Comparison of ENCODE assay signal across 7 mouse cellular contexts in the genomic region with DNA sequence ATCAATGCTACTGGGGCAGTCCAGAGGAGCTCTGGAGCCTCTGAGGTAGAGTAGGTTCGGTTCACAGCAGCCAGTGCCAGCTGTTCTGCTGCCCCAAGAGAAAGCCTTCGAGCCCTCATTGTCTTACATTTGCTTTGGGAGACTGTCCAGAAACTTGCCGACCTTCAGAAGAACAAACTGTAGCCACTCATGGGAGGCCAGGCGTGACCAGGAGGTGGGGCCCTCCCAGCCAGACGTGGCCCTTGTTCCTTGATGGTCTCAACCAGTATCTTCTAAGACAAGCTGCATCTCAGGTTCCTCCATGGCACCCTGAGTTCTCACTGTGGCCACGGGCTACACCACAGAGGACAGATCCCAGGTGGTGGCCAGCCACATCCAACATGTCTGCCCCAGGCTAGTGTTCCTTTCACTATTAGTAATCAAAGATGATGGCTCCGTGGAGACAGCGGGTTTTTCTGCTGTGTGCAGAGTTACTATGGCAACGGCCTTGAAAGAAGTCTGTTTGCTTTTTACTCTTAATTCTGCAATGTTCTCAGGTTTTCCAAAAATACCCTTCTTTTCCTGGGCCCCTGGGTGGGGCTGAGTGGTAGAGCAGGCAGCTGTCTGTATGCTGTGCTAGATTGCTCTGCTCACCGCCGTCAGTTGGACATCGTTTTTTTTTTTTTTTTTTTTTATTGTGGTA. TPM values are rescaled to one million over a fixed set of nuclear protein-coding genes. Genes with fewer than 3 reads are reported as not detected.
A peak's percentile ranks its signal among the peaks of the same experiment; 100 is the strongest.
DNase-seq lines count a peak whose midpoint lies in the region; ATAC-seq and TF ChIP-seq lines count a peak whose summit lies in the region.

No protein-coding gene starts in this region.

- no peaks in the 10 kb centered on the region for H3K36me3 ChIP-seq in lung, embryonic 14.5 days (ENCODE audit: insufficient read depth)
- H3K36me3 ChIP-seq in embryonic facial prominence, embryonic 14.5 days (ENCODE audit: control insufficient read depth, insufficient read depth, low read length): no peaks in the 10 kb centered on the region

- H3K9ac ChIP-seq in lung, embryonic 14.5 days: no peak overlapping the region
- 0 out of 2 replicates have a peak overlapping the region, but pooled peaks have one; percentile 8 for H3K9ac ChIP-seq in embryonic facial prominence, embryonic 14.5 days (ENCODE audit: low read depth, low read length)

- TF ChIP-seq POLR2A in lung, adult 2 months (IDR thresholded peaks at IDR 0.05; ENCODE audit: borderline replicate concordance, extremely low read depth, low read depth, low read length): no peak

- DNase-seq in lung, embryonic 14.5 days: no peak
- no peak for DNase-seq in lung, adult 2 months
- peak; percentile 74 for DNase-seq in embryonic facial prominence, embryonic 14.5 days (ENCODE audit: low spot score)
- DNase-seq in kidney, postnatal 25 days: peak; percentile 54 to 70
- DNase-seq in right cerebral cortex, postnatal 36 days (ENCODE audit: low spot score in 2 of 2): peak; percentile 44 to 66
- no peak for DNase-seq in thymus, postnatal 10 days (ENCODE audit: low spot score in 2 of 2)

- 64% methylated on average over 12 of the region's 12 CpGs for WGBS in lung, embryonic 14.5 days
- WGBS in lung, adult 2 months: 58% methylated on average over 12 of the region's 12 CpGs
- WGBS in embryonic facial prominence, embryonic 14.5 days: 49% methylated on average over 12 of the region's 12 CpGs

- H3K27me3 ChIP-seq in lung, embryonic 14.5 days (ENCODE audit: insufficient read depth, low read length): no peaks in the 10 kb centered on the region
- H3K27me3 ChIP-seq in embryonic facial prominence, embryonic 14.5 days (replicated peaks; ENCODE audit: control insufficient read depth, insufficient read depth, low read length): no peaks in the 10 kb centered on the region

- no peaks in the 10 kb centered on the region for H3K4me1 ChIP-seq in lung, embryonic 14.5 days (ENCODE audit: insufficient read depth)
- H3K4me1 ChIP-seq in lung, adult 2 months (ENCODE audit: control insufficient read depth, insufficient read depth, low read length): no peaks in the 10 kb centered on the region
- peaks cover 6% of the 10 kb centered on the region; the same call in 1 of the 2 replicates for H3K4me1 ChIP-seq in embryonic facial prominence, embryonic 14.5 days (ENCODE audit: control insufficient read depth, insufficient read depth, low read length)

- H3K27ac ChIP-seq in lung, embryonic 14.5 days (ENCODE audit: low read depth): no peak overlapping the region
- peak overlapping the region; percentile 39; the same call in 1 of the 2 replicates for H3K27ac ChIP-seq in embryonic facial prominence, embryonic 14.5 days (replicated peaks; ENCODE audit: low read depth, low read length)

- TF ChIP-seq CTCF in lung, embryonic 14.5 days (IDR thresholded peaks at IDR 0.05; ENCODE audit: low read depth): no peak
- no peak for TF ChIP-seq CTCF in lung, adult 2 months (IDR thresholded peaks at IDR 0.05; ENCODE audit: insufficient read depth, low read length)

- H3K4me3 ChIP-seq in lung, embryonic 14.5 days (ENCODE audit: low read depth, low read length): no peak overlapping the region
- no peak overlapping the region for H3K4me3 ChIP-seq in lung, adult 2 months (replicated peaks; ENCODE audit: extremely low read depth, low read depth, low read length)
- no peak overlapping the region for H3K4me3 ChIP-seq in embryonic facial prominence, embryonic 14.5 days (ENCODE audit: low read depth, low read length)

- H3K4me2 ChIP-seq in lung, embryonic 14.5 days: no peak overlapping the region
- H3K4me2 ChIP-seq in embryonic facial prominence, embryonic 14.5 days (ENCODE audit: low read depth, low read length): no peak overlapping the region; the same call in 1 of the 2 replicates

- ATAC-seq in lung, embryonic 14.5 days (ENCODE audit: insufficient read depth): 0 out of 2 replicates have a peak, but pooled peaks have one; percentile 11
- ATAC-seq in embryonic facial prominence, embryonic 14.5 days (ENCODE audit: low read depth): peak; percentile 51; the same call in 1 of the 2 replicates
- no peak for ATAC-seq in erythroblast, adult 5-6 weeks (replicated peaks; ENCODE audit: low FRiP score, poor library complexity, severe bottlenecking)

- H3K9me3 ChIP-seq in lung, embryonic 14.5 days (ENCODE audit: low read depth, low read length): no peaks in the 10 kb centered on the region
- no peaks in the 10 kb centered on the region for H3K9me3 ChIP-seq in embryonic facial prominence, embryonic 14.5 days (ENCODE audit: control insufficient read depth, low read length)

RNA-seq across cellular contexts. Expression of a gene that starts 21.7 kb away (rescaled TPM):
- 2.3 and 3.0 TPM in 2 replicates for polyA plus RNA-seq in lung, embryonic 14.5 days (2014; fragmentation: Nextera tagmentation; extraction: Ambion mirVana)
- polyA plus RNA-seq in lung, adult 2 months (2012; rRNA removed): 6.3 and 8.2 TPM in 2 replicates
- polyA plus RNA-seq in embryonic facial prominence, embryonic 14.5 days (2014; fragmentation: Nextera tagmentation; extraction: Ambion mirVana): 3.4 and 3.8 TPM in 2 replicates
- not detected in 2 replicates for total RNA-seq in erythroblast, adult 5-6 weeks (2015; ENCODE audit: low replicate concordance)
- total RNA-seq in erythroblast, adult 5-6 weeks (2017; ENCODE audit: low replicate concordance): not detected in 2 replicates

Comparison
In these comparisons a context has a peak if more than half of its experiments do, and no peak if none do; other contexts are left out.
1. DNase-seq: peak in embryonic facial prominence, embryonic 14.5 days (single experiment), kidney, postnatal 25 days (2 of 2) and right cerebral cortex, postnatal 36 days (2 of 2); none in lung, embryonic 14.5 days (single experiment), lung, adult 2 months (single experiment) and thymus, postnatal 10 days (0 of 2).